Mouse (Mus musculus): ENCODE results near the gene Ccl22. TPM values are rescaled to one million over a fixed set of nuclear protein-coding genes. Genes with fewer than 3 reads are reported as not detected.

The Ccl22 gene
- total and polyA plus RNA-seq, 3 experiments = 0.06 TPM; not detected in 2

DNA sequence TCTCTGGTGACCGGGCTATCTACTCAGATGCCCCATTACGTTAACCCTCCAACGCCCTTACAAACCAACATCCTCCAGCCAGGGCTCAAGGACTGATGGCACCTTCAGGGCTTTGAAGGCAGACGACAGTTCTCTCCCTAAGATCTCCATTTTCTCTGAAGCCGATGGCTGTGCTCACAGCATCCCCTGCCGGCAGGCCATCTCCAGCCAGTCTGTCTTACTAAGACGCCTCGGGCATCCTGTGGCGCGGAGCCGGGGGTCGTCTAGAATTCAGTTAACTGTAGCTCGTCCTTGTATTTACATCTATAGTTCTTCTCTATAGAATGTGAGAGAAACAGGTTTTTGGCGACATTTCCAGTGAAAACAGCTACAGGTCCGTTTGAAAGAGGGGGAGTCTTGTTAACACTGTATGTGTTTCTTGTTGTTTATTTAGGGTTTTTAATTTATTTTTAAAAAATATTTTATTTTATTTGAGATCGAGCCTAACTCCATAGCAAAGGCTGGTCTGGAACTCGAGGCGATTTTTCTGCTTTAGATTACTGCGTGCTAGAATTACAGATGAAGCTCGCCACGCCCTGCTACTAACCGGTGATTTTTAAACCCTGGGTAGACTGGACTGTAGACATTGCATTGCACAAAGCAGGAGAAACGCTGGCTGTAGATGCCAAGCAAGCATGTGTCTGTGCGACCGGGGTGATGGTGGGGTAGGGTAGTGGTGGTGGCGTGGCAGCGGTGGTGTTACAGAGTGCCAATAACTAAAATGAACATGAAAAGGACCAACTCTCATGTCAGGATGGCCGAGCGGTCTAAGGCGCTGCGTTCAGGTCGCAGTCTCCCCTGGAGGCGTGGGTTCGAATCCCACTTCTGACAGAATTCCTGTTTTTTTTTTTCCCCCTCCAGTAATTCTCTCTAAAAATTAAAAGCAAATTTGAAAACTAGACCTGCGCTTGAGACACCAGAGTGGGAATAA is 42.3 kb upstream of the Ccl22 start:
- TF ChIP-seq POLR2A (IDR thresholded peaks at IDR 0.05; ENCODE audit: control insufficient read depth in 1 of 2, insufficient read depth in 1 of 2, low read depth in 1 of 2, low read length in 2 of 2, poor library complexity in 1 of 2) = no peak
- no peak for TF ChIP-seq MEF2A (IDR thresholded peaks at IDR 0.05; ENCODE audit: extremely low read depth, insufficient replicate concordance, low read depth, low read length, poor library complexity, severe bottlenecking)
- no peak for TF ChIP-seq CHD1 (IDR thresholded peaks at IDR 0.05; ENCODE audit: low read depth, low read length)
- TF ChIP-seq TCF12 (IDR thresholded peaks at IDR 0.05; ENCODE audit: low read depth, low read length) = peak; percentile 10; the same call in 1 of the 2 replicates
- peak; percentile 77; the same call in 1 of the 2 replicates for TF ChIP-seq SIN3A (IDR thresholded peaks at IDR 0.05; ENCODE audit: low read length)
- peak; percentile 61; the same call in 1 of the 2 replicates for TF ChIP-seq ELF1 (IDR thresholded peaks at IDR 0.05; ENCODE audit: low read depth, low read length)
- peak; percentile 89; the same call in 1 of the 2 replicates for TF ChIP-seq MAFK (IDR thresholded peaks at IDR 0.05; ENCODE audit: borderline replicate concordance, low read depth, low read length)
- TF ChIP-seq SMC3 (IDR thresholded peaks at IDR 0.05; ENCODE audit: low read depth, low read length) = peak; percentile 93
- TF ChIP-seq TBP (IDR thresholded peaks at IDR 0.05; ENCODE audit: low read depth, low read length) = peak; percentile 99
- TF ChIP-seq ZC3H11A (IDR thresholded peaks at IDR 0.05; ENCODE audit: low read depth, low read length) = peak; percentile 95
- TF ChIP-seq POLR2AphosphoS5 (IDR thresholded peaks at IDR 0.05; ENCODE audit: borderline replicate concordance, low read depth, low read length) = no peak
- TF ChIP-seq JUND (IDR thresholded peaks at IDR 0.05; ENCODE audit: low read depth, low read length) = no peak
- peak; percentile 71 for TF ChIP-seq MAZ (IDR thresholded peaks at IDR 0.05; ENCODE audit: low read depth, low read length)
- TF ChIP-seq USF1 (IDR thresholded peaks at IDR 0.05; ENCODE audit: low read depth, low read length) = no peak
- peak; percentile 41; the same call in 1 of the 2 replicates for TF ChIP-seq HCFC1 (IDR thresholded peaks at IDR 0.05; ENCODE audit: low read depth, low read length)
- TF ChIP-seq ETS1 (IDR thresholded peaks at IDR 0.05; ENCODE audit: low read depth, low read length) = no peak
- peak; percentile 93 to 97 (median 96) for TF ChIP-seq CTCF (IDR thresholded peaks at IDR 0.05 in 2 of 3, conservative IDR thresholded peaks at IDR 0.05 in 1 of 3; ENCODE audit: control insufficient read depth in 1 of 3, insufficient read depth in 1 of 3, low read depth in 2 of 3, low read length in 3 of 3, poor library complexity in 1 of 3, severe bottlenecking in 1 of 3)
- TF ChIP-seq RAD21 (IDR thresholded peaks at IDR 0.05; ENCODE audit: low read depth, low read length) = peak; percentile 91
- no peak for TF ChIP-seq RCOR1 (IDR thresholded peaks at IDR 0.05; ENCODE audit: low read depth, low read length)
- TF ChIP-seq E2F4 (IDR thresholded peaks at IDR 0.05; ENCODE audit: borderline replicate concordance, low read depth, low read length) = no peak
- TF ChIP-seq USF2 (IDR thresholded peaks at IDR 0.05; ENCODE audit: borderline replicate concordance in 1 of 2, insufficient read depth in 1 of 2, low read depth in 1 of 2, low read length in 2 of 2) = no peak
- no peak for TF ChIP-seq NRF1 (IDR thresholded peaks at IDR 0.05; ENCODE audit: insufficient read depth, low read depth, low read length, poor library complexity, severe bottlenecking)
- no peak for TF ChIP-seq KAT2A (conservative IDR thresholded peaks at IDR 0.05; ENCODE audit: low read depth, low read length)
- no peak for TF ChIP-seq EP300 (IDR thresholded peaks at IDR 0.05; ENCODE audit: low read depth in 1 of 2, low read length in 2 of 2)
- TF ChIP-seq MXI1 (IDR thresholded peaks at IDR 0.05; ENCODE audit: low read depth, low read length) = peak; percentile 54; the same call in 1 of the 2 replicates
- no peak for TF ChIP-seq GABPA (IDR thresholded peaks at IDR 0.05; ENCODE audit: low read depth, low read length)
- no peak for TF ChIP-seq ZNF384 (IDR thresholded peaks at IDR 0.05; ENCODE audit: low read depth, low read length)
- TF ChIP-seq ZMIZ1 (IDR thresholded peaks at IDR 0.05; ENCODE audit: low read depth, low read length) = no peak
- no peak for TF ChIP-seq MYB (IDR thresholded peaks at IDR 0.05; ENCODE audit: low read depth, low read length)
- Histone ChIP-seq H3K4me3 (ENCODE audit: control insufficient read depth in 1 of 2, insufficient read depth in 1 of 2, low read depth in 2 of 2, low read length in 2 of 2) (peak overlapping the region; percentile 73 to 77), H3K27me3 (ENCODE audit: control insufficient read depth in 1 of 2, insufficient read depth in 2 of 2, low read length in 2 of 2) (0 out of 4 replicates have a peak, but pooled peaks cover 0 to 2% of the 10 kb centered on the region in 2 experiments), H3K4me1 (ENCODE audit: control insufficient read depth in 1 of 2, insufficient read depth in 2 of 2, low read length in 2 of 2) (peaks cover 0 to 4% of the 10 kb centered on the region in 2 experiments; a peak in 2 of 4 replicates), H3K9ac (ENCODE audit: control insufficient read depth, low read depth, low read length, poor library complexity, severe bottlenecking) (peak overlapping the region; percentile 61), H3K79me2 (ENCODE audit: control insufficient read depth, insufficient read depth, low read length, poor library complexity) (no peaks in the 10 kb centered on the region), H3K36me3 (ENCODE audit: control insufficient read depth in 1 of 2, insufficient read depth in 2 of 2, low read length in 2 of 2) (no peaks in the 10 kb centered on the region), H3K27ac (ENCODE audit: control insufficient read depth, low read depth, low read length) (peak overlapping the region; percentile 30; the same call in 1 of the 2 replicates), H3K9me3 (replicated peaks; ENCODE audit: insufficient read depth, low read length) (no peaks in the 10 kb centered on the region)
- DNase-seq (ENCODE audit: low read depth, low spot score) = peak; percentile 92

Data from MEL (cell line).